Mouse (Mus musculus): ENCODE results near the gene Arpc1a. TPM values are rescaled to one million over a fixed set of nuclear protein-coding genes. Genes with fewer than 3 reads are reported as not detected.
"Not testable (repeated sequence)": the region's sequence is repeated elsewhere in the genome, so short reads cannot be mapped to it uniquely, and the experiment has no call there.

The Arpc1a gene
- polyA plus RNA-seq, 1 experiment from 2014 or later: 112 TPM

- Histone ChIP-seq H3K4me1 (ENCODE audit: control insufficient read depth, insufficient read depth, low read length) (no peaks in the 10 kb centered on the region), H3K9ac (ENCODE audit: low read depth, low read length) (no peak overlapping the region), H3K36me3 (ENCODE audit: control insufficient read depth, insufficient read depth, low read length) (peaks cover 45% of the 10 kb centered on the region), H3K27ac (ENCODE audit: low read depth, low read length) (no peak overlapping the region), H3K4me3 (ENCODE audit: low read depth, low read length) (no peak overlapping the region), H3K27me3 (ENCODE audit: control insufficient read depth, insufficient read depth, low read length) (no peaks in the 10 kb centered on the region), H3K9me3 (replicated peaks; ENCODE audit: control insufficient read depth, low read length) (no peaks in the 10 kb centered on the region), H3K4me2 (no peak overlapping the region)
- 85% methylated on average over 4 of the region's 4 CpGs for WGBS (ENCODE audit: insufficient replicate concordance)
- ATAC-seq (replicated peaks; ENCODE audit: insufficient number of reproducible peaks, low FRiP score, low TSS enrichment): no peak
These were observed 12.6 kb downstream of the Arpc1a start for GRCm38 (mm10) chr5:145096195-145096594.

DNA sequence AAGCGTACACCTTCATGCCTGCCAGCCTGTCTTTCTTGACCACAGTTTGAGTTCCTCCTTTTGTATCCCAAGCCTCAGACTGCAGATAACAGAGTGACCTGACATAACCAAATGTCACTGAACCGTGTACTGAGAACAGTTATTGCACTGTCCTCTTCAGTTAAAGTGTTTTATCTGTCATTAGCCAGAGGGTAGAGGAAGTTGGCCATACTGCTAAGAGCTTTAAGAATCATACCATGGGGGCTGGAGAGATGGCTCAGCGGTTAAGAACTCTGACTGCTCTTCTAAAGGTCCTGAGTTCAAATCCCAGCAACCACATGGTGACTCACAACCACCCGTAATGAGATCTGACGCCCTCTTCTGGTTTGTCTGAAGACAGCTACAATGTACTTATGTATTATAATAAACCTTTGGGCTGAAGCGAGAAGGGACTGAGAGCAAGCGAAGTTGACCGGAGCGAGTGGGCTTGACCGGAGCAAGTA lies 14.8 kb downstream of the Arpc1a start:
- Histone ChIP-seq H3K9ac (ENCODE audit: low read depth, low read length) (no peak overlapping the region), H3K4me1 (ENCODE audit: control insufficient read depth, insufficient read depth, low read length) (no peaks in the 10 kb centered on the region), H3K4me3 (ENCODE audit: low read depth, low read length) (no peak overlapping the region), H3K27ac (ENCODE audit: low read depth, low read length) (no peak overlapping the region), H3K27me3 (ENCODE audit: control insufficient read depth, insufficient read depth, low read length) (no peaks in the 10 kb centered on the region), H3K9me3 (replicated peaks; ENCODE audit: control insufficient read depth, low read length) (no peaks in the 10 kb centered on the region), H3K4me2 (no peak overlapping the region), H3K36me3 (ENCODE audit: control insufficient read depth, insufficient read depth, low read length) (peaks cover 41% of the 10 kb centered on the region)
- ATAC-seq (replicated peaks; ENCODE audit: insufficient number of reproducible peaks, low FRiP score, low TSS enrichment): no peak
- 88% methylated on average over 10 of the region's 10 CpGs for WGBS (ENCODE audit: insufficient replicate concordance)

DNA sequence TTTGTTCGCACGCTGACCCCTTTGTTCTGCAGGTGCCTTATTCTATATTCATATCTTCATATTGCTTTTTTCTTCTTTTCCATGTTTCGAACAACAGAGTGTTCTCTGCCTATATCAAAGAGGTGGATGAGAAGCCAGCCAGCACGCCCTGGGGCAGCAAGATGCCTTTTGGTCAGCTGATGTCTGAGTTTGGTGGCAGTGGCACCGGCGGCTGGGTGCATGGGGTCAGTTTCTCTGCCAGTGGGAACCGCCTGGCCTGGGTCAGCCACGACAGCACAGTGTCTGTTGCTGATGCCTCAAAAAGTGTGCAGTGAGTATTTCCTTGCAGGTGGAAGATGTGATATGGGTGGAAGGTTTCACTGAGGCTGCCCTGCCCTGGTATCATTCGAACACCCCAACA lies 17.3 kb downstream of the Arpc1a start:
- H3K4me1 ChIP-seq (ENCODE audit: control insufficient read depth, insufficient read depth, low read length): no peaks in the 10 kb centered on the region
- peaks cover 40% of the 10 kb centered on the region for H3K36me3 ChIP-seq (ENCODE audit: control insufficient read depth, insufficient read depth, low read length)
- no peak overlapping the region for H3K4me2 ChIP-seq
- H3K27me3 ChIP-seq (ENCODE audit: control insufficient read depth, insufficient read depth, low read length): no peaks in the 10 kb centered on the region
- WGBS (ENCODE audit: insufficient replicate concordance): 95% methylated on average over 9 of the region's 9 CpGs
- H3K9me3 ChIP-seq (replicated peaks; ENCODE audit: control insufficient read depth, low read length): no peaks in the 10 kb centered on the region
- no peak for ATAC-seq (replicated peaks; ENCODE audit: insufficient number of reproducible peaks, low FRiP score, low TSS enrichment)
- H3K9ac ChIP-seq (ENCODE audit: low read depth, low read length): no peak overlapping the region
- no peak overlapping the region for H3K27ac ChIP-seq (ENCODE audit: low read depth, low read length)
- no peak overlapping the region for H3K4me3 ChIP-seq (ENCODE audit: low read depth, low read length)

- ATAC-seq (replicated peaks; ENCODE audit: insufficient number of reproducible peaks, low FRiP score, low TSS enrichment); H3K27me3 ChIP-seq (ENCODE audit: control insufficient read depth, insufficient read depth, low read length); H3K4me3 ChIP-seq (ENCODE audit: low read depth, low read length); H3K4me2 ChIP-seq; H3K9ac ChIP-seq (ENCODE audit: low read depth, low read length); H3K9me3 ChIP-seq (replicated peaks; ENCODE audit: control insufficient read depth, low read length); H3K27ac ChIP-seq (ENCODE audit: low read depth, low read length); H3K4me1 ChIP-seq (ENCODE audit: control insufficient read depth, insufficient read depth, low read length): not testable (repeated sequence)
- WGBS (ENCODE audit: insufficient replicate concordance): 95% methylated on average over 11 of the region's 11 CpGs
- H3K36me3 ChIP-seq (ENCODE audit: control insufficient read depth, insufficient read depth, low read length): peaks cover 37% of the 10 kb centered on the region
These were observed 17.8 kb downstream of the Arpc1a start for GRCm38 (mm10) chr5:145101451-145101850.

DNA sequence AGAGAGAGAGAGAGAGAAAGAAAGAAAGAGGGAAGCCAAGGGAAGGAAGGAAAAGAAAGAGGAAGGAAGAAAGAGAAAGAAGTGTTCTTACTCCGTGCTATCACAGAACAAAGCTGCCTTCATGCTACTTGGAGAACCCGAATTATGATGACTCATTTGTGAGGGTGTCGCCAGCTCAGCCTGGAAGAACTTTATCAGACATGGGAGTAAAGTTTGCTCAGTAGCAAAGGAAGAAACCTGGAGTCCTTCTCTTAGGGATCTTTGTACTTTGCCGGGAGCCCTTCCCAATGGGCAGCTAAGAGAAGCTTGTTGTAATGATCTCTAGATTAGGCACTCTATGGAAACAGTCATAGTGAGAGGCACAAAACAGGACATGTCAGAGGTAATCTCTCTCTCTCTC lies 19.1 kb downstream of the Arpc1a start:
- no peak overlapping the region for H3K9ac ChIP-seq (ENCODE audit: low read depth, low read length)
- H3K4me1 ChIP-seq (ENCODE audit: control insufficient read depth, insufficient read depth, low read length): no peaks in the 10 kb centered on the region
- peaks cover 43% of the 10 kb centered on the region for H3K36me3 ChIP-seq (ENCODE audit: control insufficient read depth, insufficient read depth, low read length)
- H3K4me3 ChIP-seq (ENCODE audit: low read depth, low read length): no peak overlapping the region
- H3K27me3 ChIP-seq (ENCODE audit: control insufficient read depth, insufficient read depth, low read length): no peaks in the 10 kb centered on the region
- H3K27ac ChIP-seq (ENCODE audit: low read depth, low read length): no peak overlapping the region
- WGBS (ENCODE audit: insufficient replicate concordance): 76% methylated on average over 4 of the region's 4 CpGs
- no peak for ATAC-seq (replicated peaks; ENCODE audit: insufficient number of reproducible peaks, low FRiP score, low TSS enrichment)
- H3K9me3 ChIP-seq (replicated peaks; ENCODE audit: control insufficient read depth, low read length): no peaks in the 10 kb centered on the region
- no peak overlapping the region for H3K4me2 ChIP-seq

DNA sequence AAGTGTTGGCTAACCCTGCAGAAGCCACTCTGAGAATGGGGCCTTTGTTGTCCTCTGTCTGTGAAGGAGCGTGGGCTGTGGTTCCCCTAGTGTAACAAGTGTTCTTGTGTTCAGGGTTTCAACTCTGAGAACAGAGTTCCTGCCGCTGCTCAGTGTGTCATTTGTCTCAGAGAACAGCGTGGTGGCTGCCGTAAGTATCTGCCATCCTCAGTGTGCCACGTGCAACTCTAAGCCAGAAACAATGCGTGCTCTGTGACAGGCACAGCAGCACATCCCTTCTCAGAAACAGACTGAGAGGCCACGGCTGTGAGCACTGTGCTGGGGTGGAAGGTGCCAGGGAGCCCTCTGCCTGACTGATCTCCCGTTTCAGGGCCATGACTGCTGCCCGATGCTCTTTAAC lies 20.7 kb downstream of the Arpc1a start:
- no peaks in the 10 kb centered on the region for H3K27me3 ChIP-seq (ENCODE audit: control insufficient read depth, insufficient read depth, low read length)
- WGBS (ENCODE audit: insufficient replicate concordance): 85% methylated on average over 9 of the region's 9 CpGs
- no peak overlapping the region for H3K9ac ChIP-seq (ENCODE audit: low read depth, low read length)
- H3K36me3 ChIP-seq (ENCODE audit: control insufficient read depth, insufficient read depth, low read length): peaks cover 44% of the 10 kb centered on the region
- H3K9me3 ChIP-seq (replicated peaks; ENCODE audit: control insufficient read depth, low read length): no peaks in the 10 kb centered on the region
- no peak overlapping the region for H3K27ac ChIP-seq (ENCODE audit: low read depth, low read length)
- H3K4me1 ChIP-seq (ENCODE audit: control insufficient read depth, insufficient read depth, low read length): no peaks in the 10 kb centered on the region
- no peak for ATAC-seq (replicated peaks; ENCODE audit: insufficient number of reproducible peaks, low FRiP score, low TSS enrichment)
- H3K4me3 ChIP-seq (ENCODE audit: low read depth, low read length): no peak overlapping the region
- no peak overlapping the region for H3K4me2 ChIP-seq

DNA sequence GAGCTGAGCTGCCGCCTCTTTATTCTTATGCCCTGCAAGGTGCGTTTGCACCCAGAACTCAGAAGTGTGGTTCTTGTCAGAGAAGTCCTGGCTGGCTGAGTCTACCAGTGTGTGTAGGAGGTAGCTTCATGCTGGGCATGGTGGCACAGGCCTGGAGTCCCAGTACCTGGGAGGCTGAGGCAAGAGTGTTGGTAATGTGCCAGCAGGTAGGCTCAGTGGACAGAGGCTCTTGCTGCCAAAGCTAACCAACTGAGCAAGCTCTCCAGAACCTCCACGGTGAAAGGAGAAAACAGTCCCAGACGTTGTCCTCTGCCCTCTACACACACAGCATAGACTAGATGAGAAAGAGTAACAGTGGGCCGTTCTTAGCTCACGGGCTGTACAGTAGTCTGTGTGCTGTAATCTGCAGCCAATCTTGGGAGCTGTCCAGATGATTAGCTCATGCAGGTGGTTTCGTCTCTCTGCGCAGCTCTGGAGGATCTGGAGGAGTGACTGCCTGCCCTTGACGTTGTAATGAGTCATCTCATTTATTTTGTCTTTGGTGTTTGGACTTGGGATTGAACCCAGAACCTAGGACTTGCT lies 22.2 kb downstream of the Arpc1a start:
- no peak overlapping the region for H3K4me2 ChIP-seq
- no peak overlapping the region for H3K9ac ChIP-seq (ENCODE audit: low read depth, low read length)
- no peaks in the 10 kb centered on the region for H3K4me1 ChIP-seq (ENCODE audit: control insufficient read depth, insufficient read depth, low read length)
- no peak overlapping the region for H3K4me3 ChIP-seq (ENCODE audit: low read depth, low read length)
- 85% methylated on average over 9 of the region's 9 CpGs for WGBS (ENCODE audit: insufficient replicate concordance)
- no peaks in the 10 kb centered on the region for H3K27me3 ChIP-seq (ENCODE audit: control insufficient read depth, insufficient read depth, low read length)
- ATAC-seq (replicated peaks; ENCODE audit: insufficient number of reproducible peaks, low FRiP score, low TSS enrichment): no peak
- H3K36me3 ChIP-seq (ENCODE audit: control insufficient read depth, insufficient read depth, low read length): peaks cover 44% of the 10 kb centered on the region
- no peak overlapping the region for H3K27ac ChIP-seq (ENCODE audit: low read depth, low read length)
- H3K9me3 ChIP-seq (replicated peaks; ENCODE audit: control insufficient read depth, low read length): no peaks in the 10 kb centered on the region

DNA sequence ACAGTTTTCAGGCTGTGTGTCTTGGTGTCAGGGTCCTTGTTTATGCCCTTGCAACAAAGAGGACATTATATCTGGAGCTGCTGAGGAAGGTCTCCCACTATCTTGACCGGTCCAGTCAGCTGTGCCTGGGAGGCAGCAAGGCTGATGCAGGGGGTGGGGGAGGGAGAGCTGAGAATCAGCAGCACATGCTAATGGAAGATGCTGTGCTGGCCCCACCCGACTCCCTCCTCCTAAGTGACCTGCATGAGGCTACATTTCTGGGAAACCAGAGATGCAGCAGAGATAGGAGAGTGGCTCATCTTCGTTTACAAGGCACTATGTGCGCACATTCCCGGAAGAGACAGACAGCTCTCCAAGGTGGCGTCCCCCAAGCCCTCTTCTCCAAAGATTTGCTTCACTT lies 26.8 kb downstream of the Arpc1a start:
- Histone ChIP-seq H3K9me3 (replicated peaks; ENCODE audit: control insufficient read depth, low read length) (no peaks in the 10 kb centered on the region), H3K27ac (ENCODE audit: low read depth, low read length) (no peak overlapping the region), H3K4me1 (ENCODE audit: control insufficient read depth, insufficient read depth, low read length) (0 out of 2 replicates have a peak, but pooled peaks cover 5% of the 10 kb centered on the region), H3K27me3 (ENCODE audit: control insufficient read depth, insufficient read depth, low read length) (no peaks in the 10 kb centered on the region), H3K36me3 (ENCODE audit: control insufficient read depth, insufficient read depth, low read length) (peaks cover 21% of the 10 kb centered on the region), H3K4me2 (no peak overlapping the region), H3K4me3 (ENCODE audit: low read depth, low read length) (no peak overlapping the region), H3K9ac (ENCODE audit: low read depth, low read length) (no peak overlapping the region)
- 79% methylated on average over 6 of the region's 6 CpGs for whole genome bisulfite sequencing (ENCODE audit: insufficient replicate concordance)
- ATAC-seq (replicated peaks; ENCODE audit: insufficient number of reproducible peaks, low FRiP score, low TSS enrichment): no peak

DNA sequence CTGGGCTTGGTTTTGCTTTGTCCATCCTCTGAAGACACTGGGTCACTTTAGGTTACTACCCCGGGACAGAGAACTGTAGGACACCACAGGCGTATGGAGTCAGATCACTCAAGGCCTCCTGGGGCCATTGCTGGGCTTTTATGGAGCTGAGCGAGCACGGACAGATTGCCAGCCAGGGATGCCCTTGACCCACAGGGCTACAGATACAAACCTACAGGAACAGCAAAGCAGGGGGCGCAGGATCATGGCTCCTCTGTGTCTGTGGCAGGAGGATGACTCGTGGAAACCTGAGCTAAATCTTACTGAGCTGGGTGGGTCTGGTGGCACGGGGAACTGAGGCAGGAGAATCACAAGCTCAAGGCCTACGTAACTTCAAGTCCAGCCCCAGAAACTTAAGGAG lies 28.9 kb downstream of the Arpc1a start:
- Histone ChIP-seq H3K9me3 (replicated peaks; ENCODE audit: control insufficient read depth, low read length) (no peaks in the 10 kb centered on the region), H3K27ac (ENCODE audit: low read depth, low read length) (no peak overlapping the region), H3K9ac (ENCODE audit: low read depth, low read length) (no peak overlapping the region), H3K4me2 (no peak overlapping the region), H3K36me3 (ENCODE audit: control insufficient read depth, insufficient read depth, low read length) (peaks cover 8% of the 10 kb centered on the region), H3K4me3 (ENCODE audit: low read depth, low read length) (no peak overlapping the region), H3K4me1 (ENCODE audit: control insufficient read depth, insufficient read depth, low read length) (peaks cover 8% of the 10 kb centered on the region; the same call in 1 of the 2 replicates), H3K27me3 (ENCODE audit: control insufficient read depth, insufficient read depth, low read length) (no peaks in the 10 kb centered on the region)
- WGBS (ENCODE audit: insufficient replicate concordance): 72% methylated on average over 8 of the region's 8 CpGs
- no peak for ATAC-seq (replicated peaks; ENCODE audit: insufficient number of reproducible peaks, low FRiP score, low TSS enrichment)

Measured in heart, embryonic 11.5 days (tissue).